Mouse (Mus musculus): Measurements from ENCODE around the gene Foxp4.

Gene Foxp4

GRCm38 (mm10) chr17:47929431-47929830, 5.0 kb upstream of the Foxp4 start:
- DNase-seq (ENCODE audit: low spot score in 2 of 2), result no peak

- DNase-seq (ENCODE audit: low spot score in 2 of 2), result no peak
Measured at GRCm38 (mm10) chr17:47925988-47926387, 1.5 kb upstream of the Foxp4 start.

- DNase-seq (ENCODE audit: low spot score in 2 of 2), result no peak
Measured at GRCm38 (mm10) chr17:47925340-47925926, 988 bp upstream of the Foxp4 start.

GRCm38 (mm10) chr17:47923678-47924382, 615 bp downstream of the Foxp4 start:
- no peak for DNase-seq (ENCODE audit: low spot score in 2 of 2)

- no peak for DNase-seq (ENCODE audit: low spot score in 2 of 2)
Measured at GRCm38 (mm10) chr17:47923011-47923677, 1.3 kb downstream of the Foxp4 start.

GRCm38 (mm10) chr17:47922579-47922978, 1.9 kb downstream of the Foxp4 start:
- no peak for DNase-seq (ENCODE audit: low spot score in 2 of 2)

GRCm38 (mm10) chr17:47922116-47922515, 2.3 kb downstream of the Foxp4 start:
- no peak for DNase-seq (ENCODE audit: low spot score in 2 of 2)

GRCm38 (mm10) chr17:47921136-47921665, 3.2 kb downstream of the Foxp4 start:
- no peak for DNase-seq (ENCODE audit: low spot score in 2 of 2)

GRCm38 (mm10) chr17:47919826-47920225, 4.6 kb downstream of the Foxp4 start:
- no peak for DNase-seq (ENCODE audit: low spot score in 2 of 2)

- DNase-seq (ENCODE audit: low spot score in 2 of 2), result no peak
Measured at GRCm38 (mm10) chr17:47917907-47918306, 6.5 kb downstream of the Foxp4 start.

- DNase-seq (ENCODE audit: low spot score in 2 of 2), result no peak
Measured at GRCm38 (mm10) chr17:47917212-47917611, 7.2 kb downstream of the Foxp4 start.

- DNase-seq (ENCODE audit: low spot score in 2 of 2), result no peak
Measured at GRCm38 (mm10) chr17:47914676-47915219, 9.7 kb downstream of the Foxp4 start.

- no peak for DNase-seq (ENCODE audit: low spot score in 2 of 2)
Measured at GRCm38 (mm10) chr17:47909091-47910001, 15.1 kb downstream of the Foxp4 start.

- no peak for DNase-seq (ENCODE audit: low spot score in 2 of 2)
Measured at GRCm38 (mm10) chr17:47908079-47908478, 16.4 kb downstream of the Foxp4 start.

- DNase-seq (ENCODE audit: low spot score in 2 of 2), result no peak
Measured at GRCm38 (mm10) chr17:47907366-47907920, 17.0 kb downstream of the Foxp4 start.

- no peak for DNase-seq (ENCODE audit: low spot score in 2 of 2)
Measured at GRCm38 (mm10) chr17:47903846-47904680, 20.4 kb downstream of the Foxp4 start.

- DNase-seq (ENCODE audit: low spot score in 2 of 2), result no peak
Measured at GRCm38 (mm10) chr17:47901782-47902181, 22.7 kb downstream of the Foxp4 start.

GRCm38 (mm10) chr17:47900716-47901115, 23.7 kb downstream of the Foxp4 start:
- no peak for DNase-seq (ENCODE audit: low spot score in 2 of 2)

GRCm38 (mm10) chr17:47899156-47899555, 25.3 kb downstream of the Foxp4 start:
- DNase-seq (ENCODE audit: low spot score in 2 of 2), result no peak

Measured in left cerebral cortex, adult 9 months (tissue).